Mouse (Mus musculus) mesoderm, embryonic 11.5 days (tissue): ENCODE results near the gene Thap4.
"Not testable (repeated sequence)": the region's sequence is repeated elsewhere in the genome, so short reads cannot be mapped to it uniquely, and the experiment has no call there.

Source experiments
- DNase-seq: peaks from one replicate; pipeline ENCODE4 v3.0.0-alpha.2; 2012; ENCODE audit warnings: low read depth, low spot score

The Thap4 gene

GRCm38 (mm10) chr1:93691786-93692357, 62.8 kb downstream of the Thap4 start:
- no peak for DNase-seq

GRCm38 (mm10) chr1:93691106-93691505, 63.6 kb downstream of the Thap4 start:
- DNase-seq = no peak

- DNase-seq = no peak
These were observed 64.7 kb downstream of the Thap4 start for GRCm38 (mm10) chr1:93689901-93690496.

GRCm38 (mm10) chr1:93688154-93688553, 66.5 kb downstream of the Thap4 start:
- DNase-seq = no peak

- DNase-seq = no peak
These were observed 67.7 kb downstream of the Thap4 start for GRCm38 (mm10) chr1:93686961-93687320.

- peak; percentile 79 for DNase-seq
These were observed 68.3 kb downstream of the Thap4 start for GRCm38 (mm10) chr1:93686245-93686960.

GRCm38 (mm10) chr1:93685401-93686244, 69.0 kb downstream of the Thap4 start, which contains the start of gene Bok:
TSS of gene Bok (plus strand) at chr1:93685660.
- peak; percentile 78 for DNase-seq

- DNase-seq = peak; percentile 19
These were observed 74.6 kb downstream of the Thap4 start for GRCm38 (mm10) chr1:93679889-93680568.

- DNase-seq = no peak
These were observed 76.3 kb downstream of the Thap4 start for GRCm38 (mm10) chr1:93678386-93678785.

- DNase-seq = no peak
These were observed 82.0 kb downstream of the Thap4 start for GRCm38 (mm10) chr1:93672682-93673081.

- no peak for DNase-seq
These were observed 84.7 kb downstream of the Thap4 start for GRCm38 (mm10) chr1:93669941-93670340.

- DNase-seq = peak; percentile 83
These were observed 85.7 kb downstream of the Thap4 start for GRCm38 (mm10) chr1:93668791-93669548.

GRCm38 (mm10) chr1:93667760-93668400, 86.8 kb downstream of the Thap4 start:
- peak; percentile 28 for DNase-seq

GRCm38 (mm10) chr1:93658559-93658958, 96.1 kb downstream of the Thap4 start, which contains the start of gene Stk25:
TSS of gene Stk25 (minus strand) at chr1:93658659.
- not testable (repeated sequence) for DNase-seq

- no peak for DNase-seq
These were observed 97.7 kb downstream of the Thap4 start for GRCm38 (mm10) chr1:93657025-93657360.

GRCm38 (mm10) chr1:93656325-93657024, 98.2 kb downstream of the Thap4 start:
- no peak for DNase-seq

GRCm38 (mm10) chr1:93654798-93655197, 99.9 kb downstream of the Thap4 start:
- DNase-seq = no peak

- no peak for DNase-seq
These were observed 100.4 kb downstream of the Thap4 start for GRCm38 (mm10) chr1:93654275-93654674.
